Mouse (Mus musculus) neural tube, embryonic 11.5 days (tissue): ENCODE measurements around the gene Arrb2. TPM values are rescaled to one million over a fixed set of nuclear protein-coding genes. Genes with fewer than 3 reads are reported as not detected.

Experiments used
- ATAC-seq: fragments of 200-750 bp; cut with Nextera tagmentation; 2 replicates; pipeline ENCODE4 v1.8.0; 2017; ENCODE audit warnings: moderate number of reproducible peaks, mild to moderate bottlenecking, moderate TSS enrichment, moderate library complexity; ENCODE audit not compliant: insufficient read depth, low FRiP score, low TSS enrichment
- DNase-seq: peaks from one replicate; pipeline ENCODE4 v3.0.0-alpha.2; 2015; ENCODE audit warnings: low spot score
- H3K27ac ChIP-seq: fragments of 300-500 bp; sonication (generic); 2 replicates; pipeline ENCODE4 v1.5.1; 2014; ENCODE audit warnings: low read depth, mild to moderate bottlenecking, low read length
- H3K27me3 ChIP-seq: fragments of 300-500 bp; sonication (generic); 2 replicates; pipeline ENCODE4 v1.6.1; 2014; ENCODE audit warnings: mild to moderate bottlenecking, low read length, mixed read lengths; ENCODE audit not compliant: control insufficient read depth, insufficient read depth
- H3K36me3 ChIP-seq: fragments of 300-500 bp; sonication (generic); 2 replicates; pipeline ENCODE4 v1.6.1; 2014; ENCODE audit warnings: mild to moderate bottlenecking, low read length, moderate library complexity, mixed read lengths; ENCODE audit not compliant: control insufficient read depth, insufficient read depth
- H3K4me1 ChIP-seq: fragments of 300-500 bp; sonication (generic); 2 replicates; pipeline ENCODE4 v1.6.1; 2014; ENCODE audit warnings: low read length, mixed read lengths; ENCODE audit not compliant: control insufficient read depth, insufficient read depth
- H3K4me2 ChIP-seq: fragments of 300-500 bp; sonication (generic); 2 replicates; pipeline ENCODE4 v1.6.1; 2014; ENCODE audit warnings: low read depth, mild to moderate bottlenecking, moderate library complexity
- H3K4me3 ChIP-seq: fragments of 300-500 bp; sonication (generic); 2 replicates; pipeline ENCODE4 v1.5.1; 2014; ENCODE audit warnings: low read depth, low read length
- H3K9ac ChIP-seq: fragments of 300-500 bp; sonication (generic); 2 replicates; pipeline ENCODE4 v1.6.1; 2014; ENCODE audit warnings: mild to moderate bottlenecking, low read length
- H3K9me3 ChIP-seq: fragments of 300-500 bp; sonication (generic); 2 replicates; pipeline ENCODE4 v1.6.1; 2016; ENCODE audit warnings: low read length; ENCODE audit not compliant: control insufficient read depth
- WGBS: fragments of 180-500 bp; shearing (Covaris S2); extraction: QIAGEN DNeasy Blood & Tissue Kit; methylation state at CpG from one replicate; pipeline ENCODE4 v1.1.7; 2014; 5-methylcytosine and 5-hydroxymethylcytosine counted together
- polyA plus RNA-seq: library from polyadenylated mRNA; unstranded; fragments of >200 nt; fragmentation: Nextera tagmentation; extraction: Ambion mirVana; gene quantifications from 2 replicates; pipeline ENCODE4 v1.2.1, GENCODE M21; 2014

Gene Arrb2
- polyA plus RNA-seq, 1 experiment from 2014 or later: 24.2 TPM

- no peak overlapping the region for H3K9ac ChIP-seq
- H3K27me3 ChIP-seq: no peaks in the 10 kb centered on the region
- H3K4me3 ChIP-seq: no peak overlapping the region
- peaks cover 10% of the 10 kb centered on the region for H3K4me1 ChIP-seq
- peaks cover 10% of the 10 kb centered on the region for H3K36me3 ChIP-seq
- WGBS: 88% methylated on average over 6 of the region's 6 CpGs
- H3K4me2 ChIP-seq: no peak overlapping the region
- no peaks in the 10 kb centered on the region for H3K9me3 ChIP-seq
- no peak for DNase-seq
- ATAC-seq: no peak
- H3K27ac ChIP-seq: no peak overlapping the region
Measured at GRCm38 (mm10) chr11:70437426-70437825, 5.0 kb downstream of the Arrb2 start.

- DNase-seq (no peak), ATAC-seq (no peak)
- peaks cover 10% of the 10 kb centered on the region for H3K36me3 ChIP-seq
- no peak overlapping the region for H3K4me3 ChIP-seq
- H3K9ac ChIP-seq: no peak overlapping the region
- peaks cover 2% of the 10 kb centered on the region; the same call in 1 of the 2 replicates for H3K4me1 ChIP-seq
- H3K9me3 ChIP-seq: no peaks in the 10 kb centered on the region
- H3K27me3 ChIP-seq: no peaks in the 10 kb centered on the region
- H3K4me2 ChIP-seq: no peak overlapping the region
- no peak overlapping the region for H3K27ac ChIP-seq
- WGBS: 90% methylated on average over 7 of the region's 7 CpGs
Measured at GRCm38 (mm10) chr11:70438728-70439374, 6.4 kb downstream of the Arrb2 start.

- Histone ChIP-seq H3K9me3 (no peaks in the 10 kb centered on the region), H3K4me1 (no peaks in the 10 kb centered on the region), H3K36me3 (peaks cover 10% of the 10 kb centered on the region), H3K4me2 (no peak overlapping the region), H3K27me3 (no peaks in the 10 kb centered on the region), H3K4me3 (no peak overlapping the region), H3K27ac (no peak overlapping the region), H3K9ac (no peak overlapping the region)
- DNase-seq: no peak
- ATAC-seq: no peak
- WGBS: 94% methylated on average over 4 of the region's 4 CpGs
Measured at GRCm38 (mm10) chr11:70440637-70441036, 8.2 kb downstream of the Arrb2 start.

- Histone ChIP-seq H3K9me3 (no peaks in the 10 kb centered on the region), H3K27me3 (no peaks in the 10 kb centered on the region), H3K4me2 (no peak overlapping the region), H3K4me3 (no peak overlapping the region), H3K27ac (no peak overlapping the region), H3K9ac (no peak overlapping the region), H3K4me1 (no peaks in the 10 kb centered on the region), H3K36me3 (peaks cover 10% of the 10 kb centered on the region)
- ATAC-seq: no peak
- DNase-seq: no peak
- 94% methylated on average over 7 of the region's 7 CpGs for WGBS
Measured at GRCm38 (mm10) chr11:70441882-70442281, 9.4 kb downstream of the Arrb2 start.

- ATAC-seq (no peak), DNase-seq (no peak)
- no peaks in the 10 kb centered on the region for H3K4me1 ChIP-seq
- WGBS: 80% methylated on average over 3 of the region's 3 CpGs
- H3K4me2 ChIP-seq: no peak overlapping the region
- H3K27ac ChIP-seq: no peak overlapping the region
- no peak overlapping the region for H3K4me3 ChIP-seq
- H3K27me3 ChIP-seq: no peaks in the 10 kb centered on the region
- H3K9me3 ChIP-seq: no peaks in the 10 kb centered on the region
- H3K9ac ChIP-seq: no peak overlapping the region
- peaks cover 5% of the 10 kb centered on the region for H3K36me3 ChIP-seq
Measured at GRCm38 (mm10) chr11:70443964-70444363, 11.5 kb downstream of the Arrb2 start.

- ATAC-seq (no peak), DNase-seq (no peak)
- Histone ChIP-seq H3K27me3 (no peaks in the 10 kb centered on the region), H3K27ac (no peak overlapping the region), H3K9ac (no peak overlapping the region), H3K36me3 (no peaks in the 10 kb centered on the region), H3K4me3 (no peak overlapping the region), H3K9me3 (no peaks in the 10 kb centered on the region), H3K4me2 (no peak overlapping the region), H3K4me1 (no peaks in the 10 kb centered on the region)
- 87% methylated on average over 6 of the region's 6 CpGs for WGBS
Measured at GRCm38 (mm10) chr11:70444667-70445066, 12.2 kb downstream of the Arrb2 start.

- no peaks in the 10 kb centered on the region for H3K27me3 ChIP-seq
- H3K4me3 ChIP-seq: no peak overlapping the region
- WGBS: 36% methylated on average over 3 of the region's 3 CpGs
- no peak for ATAC-seq
- H3K27ac ChIP-seq: no peak overlapping the region
- H3K9ac ChIP-seq: no peak overlapping the region
- no peak overlapping the region for H3K4me2 ChIP-seq
- no peaks in the 10 kb centered on the region for H3K4me1 ChIP-seq
- H3K9me3 ChIP-seq: no peaks in the 10 kb centered on the region
- no peaks in the 10 kb centered on the region for H3K36me3 ChIP-seq
- DNase-seq: no peak
Measured at GRCm38 (mm10) chr11:70446756-70447155, 14.3 kb downstream of the Arrb2 start.

- H3K9ac ChIP-seq: no peak overlapping the region
- 0 out of 2 replicates have a peak, but pooled peaks cover 2% of the 10 kb centered on the region for H3K4me1 ChIP-seq
- 92% methylated on average over 1 of the region's 1 CpGs for WGBS
- H3K27me3 ChIP-seq: no peaks in the 10 kb centered on the region
- H3K4me2 ChIP-seq: no peak overlapping the region
- no peaks in the 10 kb centered on the region for H3K36me3 ChIP-seq
- H3K9me3 ChIP-seq: no peaks in the 10 kb centered on the region
- no peak overlapping the region for H3K27ac ChIP-seq
- DNase-seq (no peak), ATAC-seq (no peak)
- H3K4me3 ChIP-seq: no peak overlapping the region
Measured at GRCm38 (mm10) chr11:70447373-70447772, 14.9 kb downstream of the Arrb2 start.

GRCm38 (mm10) chr11:70450926-70451325 lies 18.5 kb downstream of the Arrb2 start:
- no peak overlapping the region for H3K9ac ChIP-seq
- DNase-seq: no peak
- H3K27me3 ChIP-seq: no peaks in the 10 kb centered on the region
- no peak for ATAC-seq
- H3K4me2 ChIP-seq: no peak overlapping the region
- H3K36me3 ChIP-seq: no peaks in the 10 kb centered on the region
- WGBS: 84% methylated on average over 2 of the region's 2 CpGs
- H3K4me3 ChIP-seq: no peak overlapping the region
- no peak overlapping the region for H3K27ac ChIP-seq
- H3K9me3 ChIP-seq: no peaks in the 10 kb centered on the region
- 0 out of 2 replicates have a peak, but pooled peaks cover 3% of the 10 kb centered on the region for H3K4me1 ChIP-seq
